Comparison of ENCODE assay signal across 15 mouse cellular contexts in genomic region chr7:46433874-46434273, GRCm38 (mm10). TPM values are rescaled to one million over a fixed set of nuclear protein-coding genes. Genes with fewer than 3 reads are reported as not detected.
A peak's percentile ranks its signal among the peaks of the same experiment; 100 is the strongest.
DNase-seq lines count a peak whose midpoint lies in the region; ATAC-seq and TF ChIP-seq lines count a peak whose summit lies in the region.
"Had no signal": no experiment of that assay in that cellular context is flagged by ENCODE, and none has a peak within 500 bp of the region (broad histone marks: within the 10 kb centered on the region; RNA-seq: fewer than 3 reads in every experiment).

No protein-coding gene starts in this region.

- WGBS in kidney, postnatal 0 days, result 58% methylated on average over 5 of the region's 5 CpGs
- 42% methylated on average over 5 of the region's 5 CpGs for WGBS in forebrain, embryonic 14.5 days
- 21% methylated on average over 5 of the region's 5 CpGs for WGBS in hindbrain, embryonic 15.5 days
- WGBS in midbrain, postnatal 0 days, result 37% methylated on average over 5 of the region's 5 CpGs
- WGBS in stomach, postnatal 0 days, result 63% methylated on average over 5 of the region's 5 CpGs

- peak; percentile 43; the same call in 1 of the 2 replicates for ATAC-seq in kidney, postnatal 0 days (replicated peaks; ENCODE audit: low FRiP score, low read depth)
- peak; percentile 82 for ATAC-seq in forebrain, embryonic 14.5 days
- peak; percentile 55 for ATAC-seq in hindbrain, embryonic 15.5 days (ENCODE audit: low FRiP score, low read depth)
- ATAC-seq in midbrain, postnatal 0 days (ENCODE audit: low FRiP score), result peak; percentile 47
- no peak for ATAC-seq in stomach, postnatal 0 days (ENCODE audit: low FRiP score, low TSS enrichment)

- H3K9me3 ChIP-seq in kidney, postnatal 0 days (replicated peaks; ENCODE audit: low read length), result no peaks in the 10 kb centered on the region
- H3K9me3 ChIP-seq in forebrain, embryonic 14.5 days (replicated peaks; ENCODE audit: control insufficient read depth, low read length), result no peaks in the 10 kb centered on the region
- H3K9me3 ChIP-seq in hindbrain, embryonic 15.5 days, result no peaks in the 10 kb centered on the region
- no peaks in the 10 kb centered on the region for H3K9me3 ChIP-seq in midbrain, postnatal 0 days (ENCODE audit: low read length)
- no peaks in the 10 kb centered on the region for H3K9me3 ChIP-seq in stomach, postnatal 0 days (ENCODE audit: control insufficient read depth, low read length)
- H3K9me3 ChIP-seq: limb, embryonic 13.5 days had no signal

- H3K27me3 ChIP-seq in kidney, postnatal 0 days (ENCODE audit: insufficient read depth, low read length), result no peaks in the 10 kb centered on the region
- no peaks in the 10 kb centered on the region for H3K27me3 ChIP-seq in forebrain, embryonic 14.5 days (replicated peaks; ENCODE audit: control insufficient read depth, insufficient read depth, low read length)
- H3K27me3 ChIP-seq in hindbrain, embryonic 15.5 days, result no peaks in the 10 kb centered on the region
- H3K27me3 ChIP-seq in midbrain, postnatal 0 days (ENCODE audit: insufficient read depth, low read length), result no peaks in the 10 kb centered on the region
- H3K27me3 ChIP-seq in stomach, postnatal 0 days (ENCODE audit: control insufficient read depth, insufficient read depth, low read length), result no peaks in the 10 kb centered on the region
- H3K27me3 ChIP-seq: limb, embryonic 13.5 days had no signal

- no peaks in the 10 kb centered on the region for H3K36me3 ChIP-seq in kidney, postnatal 0 days (ENCODE audit: insufficient read depth, low read length)
- H3K36me3 ChIP-seq in forebrain, embryonic 14.5 days (ENCODE audit: control insufficient read depth, insufficient read depth, low read length), result no peaks in the 10 kb centered on the region
- H3K36me3 ChIP-seq in hindbrain, embryonic 15.5 days, result peaks cover 20% of the 10 kb centered on the region
- peaks cover 21% of the 10 kb centered on the region for H3K36me3 ChIP-seq in midbrain, postnatal 0 days (ENCODE audit: insufficient read depth, low read length)
- no peaks in the 10 kb centered on the region for H3K36me3 ChIP-seq in stomach, postnatal 0 days (ENCODE audit: control insufficient read depth, insufficient read depth, low read length)
- H3K36me3 ChIP-seq: limb, embryonic 13.5 days had no signal

- no peak for TF ChIP-seq CTCF in kidney, postnatal 0 days (IDR thresholded peaks at IDR 0.05; ENCODE audit: low read depth)
- no peak for TF ChIP-seq CTCF in midbrain, postnatal 0 days (IDR thresholded peaks at IDR 0.05)
- no peak for TF ChIP-seq CTCF in stomach, postnatal 0 days (IDR thresholded peaks at IDR 0.05; ENCODE audit: low read depth)

- H3K4me1 ChIP-seq in kidney, postnatal 0 days (replicated peaks; ENCODE audit: insufficient read depth, low read length), result no peaks in the 10 kb centered on the region
- peaks cover 7% of the 10 kb centered on the region for H3K4me1 ChIP-seq in forebrain, embryonic 14.5 days (ENCODE audit: control insufficient read depth, insufficient read depth, low read length)
- peaks cover 5% of the 10 kb centered on the region; the same call in 1 of the 2 replicates for H3K4me1 ChIP-seq in hindbrain, embryonic 15.5 days (replicated peaks)
- H3K4me1 ChIP-seq in midbrain, postnatal 0 days (ENCODE audit: insufficient read depth, low read length), result no peaks in the 10 kb centered on the region
- no peaks in the 10 kb centered on the region for H3K4me1 ChIP-seq in stomach, postnatal 0 days (replicated peaks; ENCODE audit: control insufficient read depth, insufficient read depth)
- H3K4me1 ChIP-seq: limb, embryonic 13.5 days had no signal

- no peak overlapping the region for H3K4me3 ChIP-seq in kidney, postnatal 0 days (replicated peaks; ENCODE audit: low read depth, low read length)
- H3K4me3 ChIP-seq in forebrain, embryonic 14.5 days (ENCODE audit: low read depth, low read length), result no peak overlapping the region
- no peak overlapping the region for H3K4me3 ChIP-seq in hindbrain, embryonic 15.5 days
- no peak overlapping the region for H3K4me3 ChIP-seq in midbrain, postnatal 0 days (ENCODE audit: low read depth, low read length)
- H3K4me3 ChIP-seq in stomach, postnatal 0 days (ENCODE audit: low read depth, low read length), result no peak overlapping the region
- H3K4me3 ChIP-seq: erythroblast, embryonic 14.5 days; limb, embryonic 13.5 days had no signal

- H3K27ac ChIP-seq in kidney, postnatal 0 days, result no peak overlapping the region
- H3K27ac ChIP-seq in forebrain, embryonic 14.5 days (ENCODE audit: low read depth, low read length), result 0 out of 2 replicates have a peak overlapping the region, but pooled peaks have one; percentile 14
- H3K27ac ChIP-seq in hindbrain, embryonic 15.5 days (replicated peaks), result peak overlapping the region; percentile 38; the same call in 1 of the 2 replicates
- no peak overlapping the region for H3K27ac ChIP-seq in midbrain, postnatal 0 days (ENCODE audit: low read depth, low read length)
- H3K27ac ChIP-seq in stomach, postnatal 0 days (replicated peaks), result no peak overlapping the region
- H3K27ac ChIP-seq: limb, embryonic 13.5 days had no signal

- no peak overlapping the region for H3K4me2 ChIP-seq in kidney, postnatal 0 days (ENCODE audit: low read length)
- H3K4me2 ChIP-seq in forebrain, embryonic 14.5 days (ENCODE audit: low read length), result no peak overlapping the region
- H3K4me2 ChIP-seq in hindbrain, embryonic 15.5 days, result no peak overlapping the region
- H3K4me2 ChIP-seq in midbrain, postnatal 0 days (ENCODE audit: low read depth, low read length, poor library complexity, severe bottlenecking), result no peak overlapping the region
- H3K4me2 ChIP-seq in stomach, postnatal 0 days (replicated peaks; ENCODE audit: low read depth), result no peak overlapping the region
- H3K4me2 ChIP-seq: limb, embryonic 13.5 days; lung, embryonic 14.5 days had no signal

- TF ChIP-seq EP300 in stomach, postnatal 0 days (optimal IDR thresholded peaks at IDR 0.05), result no peak

- no peak overlapping the region for H3K9ac ChIP-seq in kidney, postnatal 0 days (ENCODE audit: low read depth, low read length)
- no peak overlapping the region for H3K9ac ChIP-seq in forebrain, embryonic 14.5 days (ENCODE audit: low read length)
- no peak overlapping the region for H3K9ac ChIP-seq in hindbrain, embryonic 15.5 days
- H3K9ac ChIP-seq in midbrain, postnatal 0 days (replicated peaks; ENCODE audit: low read length, poor library complexity, severe bottlenecking), result no peak overlapping the region
- H3K9ac ChIP-seq in stomach, postnatal 0 days (ENCODE audit: low read length), result no peak overlapping the region
- H3K9ac ChIP-seq: limb, embryonic 13.5 days; lung, embryonic 14.5 days had no signal

- peak; percentile 39 for DNase-seq in kidney, postnatal 0 days (ENCODE audit: low spot score)
- DNase-seq in kidney, postnatal 10 days, result no peak
- peak; percentile 33 for DNase-seq in forebrain, embryonic 14.5 days (ENCODE audit: low spot score)
- peak; percentile 60 for DNase-seq in midbrain, postnatal 0 days (ENCODE audit: low spot score)
- no peak for DNase-seq in stomach, postnatal 0 days (ENCODE audit: low spot score)
- DNase-seq in adrenal gland, postnatal 36 days, result no peak
- DNase-seq: cerebellum, adult 9-11 months; gastrocnemius, postnatal 36 days; heart, postnatal 14 days; layer of hippocampus, adult 9-11 months; lung, embryonic 14.5 days; right cerebral cortex, postnatal 14 days had no signal

RNA-seq across cellular contexts. Expression of gene Kcnc1, which starts 37.6 kb away (rescaled TPM):
- polyA plus RNA-seq in kidney, postnatal 0 days (2015; fragmentation: Nextera tagmentation; extraction: Ambion mirVana), result 0.03 and 0.08 TPM in 2 replicates
- 3.6 and 6.0 TPM in 2 replicates for polyA plus RNA-seq in forebrain, embryonic 14.5 days (2014; fragmentation: Nextera tagmentation; extraction: Ambion mirVana)
- 19.2 and 23.9 TPM in 2 replicates for polyA plus RNA-seq in hindbrain, embryonic 15.5 days (2015; fragmentation: Nextera tagmentation; extraction: Ambion mirVana)
- 43.8 and 44.9 TPM in 2 replicates for total RNA-seq in midbrain, postnatal 0 days (2014; rRNA removed)
- 24.0 and 26.5 TPM in 2 replicates for polyA plus RNA-seq in midbrain, postnatal 0 days (2015; fragmentation: Nextera tagmentation; extraction: Ambion mirVana)
- 0.18 TPM in 2 replicates for polyA plus RNA-seq in stomach, postnatal 0 days (2015; fragmentation: Nextera tagmentation; extraction: Ambion mirVana)
- under 1 TPM; 0.13 to 0.16 TPM for total RNA-seq in adrenal gland, postnatal 36 days (2021)

RNA-seq across cellular contexts. Expression of gene Myod1, which starts 57.6 kb away (rescaled TPM):
- not detected in 2 replicates for polyA plus RNA-seq in kidney, postnatal 0 days (2015; fragmentation: Nextera tagmentation; extraction: Ambion mirVana)
- 0.15 TPM in 1 of 2 replicates, not detected in the other for polyA plus RNA-seq in forebrain, embryonic 14.5 days (2014; fragmentation: Nextera tagmentation; extraction: Ambion mirVana)
- polyA plus RNA-seq in hindbrain, embryonic 15.5 days (2015; fragmentation: Nextera tagmentation; extraction: Ambion mirVana), result 0.08 and 0.25 TPM in 2 replicates
- total RNA-seq in midbrain, postnatal 0 days (2014; rRNA removed), result 2.8 TPM in 1 of 2 replicates, not detected in the other
- 0.11 and 0.52 TPM in 2 replicates for polyA plus RNA-seq in midbrain, postnatal 0 days (2015; fragmentation: Nextera tagmentation; extraction: Ambion mirVana)
- polyA plus RNA-seq in stomach, postnatal 0 days (2015; fragmentation: Nextera tagmentation; extraction: Ambion mirVana), result 0.50 and 0.79 TPM in 2 replicates
- not detected for total RNA-seq in adrenal gland, postnatal 36 days (2021)
- total RNA-seq: heart, postnatal 14 days had no signal
- polyA plus RNA-seq: erythroblast, embryonic 14.5 days had no signal

Comparison
In these comparisons a context has a peak if more than half of its experiments do, and no peak if none do; other contexts are left out.
1. DNase-seq: peak in kidney, postnatal 0 days (single experiment), forebrain, embryonic 14.5 days (single experiment) and midbrain, postnatal 0 days (single experiment); none in kidney, postnatal 10 days (single experiment), stomach, postnatal 0 days (single experiment) and adrenal gland, postnatal 36 days (0 of 2).
2. H3K27ac ChIP-seq: peak in forebrain, embryonic 14.5 days (single experiment) and hindbrain, embryonic 15.5 days (single experiment); none in kidney, postnatal 0 days (single experiment), midbrain, postnatal 0 days (single experiment) and stomach, postnatal 0 days (single experiment).